Mouse (Mus musculus) adrenal gland (tissue): ENCODE measurements around the gene Kcnc2.
"Not testable (repeated sequence)": the region's sequence is repeated elsewhere in the genome, so short reads cannot be mapped to it uniquely, and the experiment has no call there.

Experiments used
- intact Hi-C: fragments of 180-260 bp; cut with DNase I; formaldehyde crosslinking; loops from one replicate; pipeline ENCODE4 v1.15.1; 2025
- long read RNA-seq, 2 experiments: library from polyadenylated mRNA; unstranded; transcript quantifications; one replicate each; pipeline ENCODE4 v2.0.0; 2020; ENCODE audit warnings: borderline replicate concordance in 1 of 2; ENCODE audit not compliant: insufficient replicate concordance in 1 of 2

The Kcnc2 gene
- long read RNA-seq, experiment 1: 0 reads
- long read RNA-seq, experiment 2: 0 reads

DNA sequence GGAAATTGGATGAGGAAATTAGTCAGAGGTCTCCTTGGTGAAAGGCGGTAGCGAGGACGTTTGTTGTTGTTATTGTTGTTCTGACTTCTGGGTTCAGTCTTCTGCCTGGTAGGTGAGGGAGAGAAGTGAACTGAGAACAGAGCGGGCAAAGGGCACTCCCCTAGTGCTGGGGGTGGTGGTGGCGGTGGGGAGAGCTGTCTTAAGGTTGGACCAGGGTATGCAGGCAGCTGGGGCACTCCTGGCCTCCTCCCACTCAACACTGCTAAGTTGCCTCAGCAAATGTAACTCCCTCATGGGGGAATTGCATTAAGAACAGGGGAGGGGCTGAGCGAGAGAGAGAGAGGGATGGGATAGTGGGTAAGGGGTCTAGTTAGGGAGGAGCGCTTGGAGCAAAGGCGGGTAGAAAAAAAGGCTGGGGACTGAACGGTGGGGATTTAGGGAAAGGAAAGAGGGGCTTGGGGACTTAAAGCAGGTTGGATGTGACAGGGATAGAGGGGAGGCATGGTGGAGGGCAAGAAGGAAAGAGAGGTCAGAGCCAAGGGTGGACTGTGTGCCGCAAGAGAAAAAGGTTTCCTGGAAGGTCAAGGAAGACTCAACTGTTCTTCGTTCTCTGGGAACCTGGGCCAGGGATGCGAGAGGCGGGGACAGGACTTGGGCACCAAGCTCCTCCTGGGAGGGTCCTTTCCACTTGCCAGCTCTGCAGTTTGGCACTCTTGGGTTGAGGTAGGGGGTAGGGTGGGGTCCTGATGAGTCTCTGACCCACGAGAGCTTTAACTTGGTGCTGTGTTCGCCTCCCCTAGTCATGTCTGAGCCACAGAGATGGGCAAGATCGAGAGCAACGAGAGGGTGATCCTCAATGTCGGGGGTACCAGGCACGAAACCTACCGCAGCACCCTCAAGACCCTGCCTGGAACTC, at the start of gene Kcnc2:
TSS of gene Kcnc2 (plus strand) at position 235 of the 916 bp plus-strand sequence.
- intact Hi-C loops: no loop called here

GRCm38 (mm10) chr10:112227073-112227472, 43.8 kb upstream of the Kcnc2 start:
- intact Hi-C loops: no loop called here

DNA sequence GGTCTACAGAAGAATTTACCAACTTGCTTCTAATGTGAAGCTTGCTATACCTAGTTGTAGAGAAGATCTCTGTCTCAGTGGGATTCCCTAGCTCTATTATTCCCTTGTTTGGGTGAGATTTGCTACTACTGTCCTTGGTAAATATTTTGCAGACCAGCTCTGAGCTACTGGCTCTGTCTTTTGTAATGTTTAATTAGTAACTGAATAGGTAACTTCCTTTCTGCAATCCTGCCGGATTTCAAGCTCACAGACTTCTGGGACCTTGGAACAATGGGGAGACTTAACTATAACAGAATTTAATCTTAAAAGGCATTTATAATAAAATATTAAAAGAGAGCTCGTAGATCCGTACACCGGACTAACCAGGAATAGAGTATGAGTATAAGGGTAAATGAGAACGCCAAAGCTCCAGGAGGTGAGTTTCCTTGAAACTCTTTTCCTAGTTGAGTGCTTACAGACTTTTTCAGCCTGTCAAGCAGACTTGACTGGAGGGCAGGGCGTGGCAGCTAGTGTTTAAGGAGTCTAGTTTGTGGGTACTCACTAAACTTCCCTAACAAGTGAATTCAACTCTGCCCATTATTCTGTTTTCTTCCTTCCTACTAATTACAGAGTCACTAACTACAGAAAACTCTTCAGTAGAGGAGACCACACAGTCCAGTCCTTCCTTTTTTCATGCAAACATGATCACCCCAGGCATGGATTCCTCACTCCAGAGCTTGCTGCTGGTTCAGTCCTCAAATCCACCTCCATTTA, 41.7 kb upstream of the Kcnc2 start:
- intact Hi-C loops: not testable (repeated sequence)

- intact Hi-C loops: not testable (repeated sequence)
These were observed 38.2 kb upstream of the Kcnc2 start for GRCm38 (mm10) chr10:112232733-112233132.

DNA sequence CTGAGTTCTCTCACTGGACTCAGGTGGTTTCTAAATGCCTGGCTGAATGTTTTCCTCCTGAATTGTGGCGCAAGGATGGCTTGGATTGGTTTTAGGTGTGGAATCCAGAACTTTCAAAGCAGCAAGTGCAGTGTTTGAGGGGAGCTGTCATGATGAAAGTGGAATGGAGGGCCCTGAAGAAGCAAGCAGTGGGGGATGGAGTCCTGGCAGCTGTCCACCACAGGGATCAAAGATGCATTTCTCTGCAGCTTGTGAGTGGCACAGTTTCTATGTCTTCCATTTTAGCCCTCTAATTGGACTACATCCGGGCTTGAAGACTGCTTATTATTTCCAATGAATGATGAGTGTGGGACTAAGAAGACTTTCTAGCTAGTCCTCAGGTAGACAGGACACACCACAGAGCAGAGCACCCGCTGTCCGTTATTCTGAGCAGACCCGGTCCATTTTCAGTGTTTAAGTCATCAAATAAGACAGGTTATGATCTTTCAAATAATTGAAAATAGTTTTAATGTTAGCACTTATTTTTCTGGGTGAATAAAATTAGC, 35.5 kb upstream of the Kcnc2 start:
- intact Hi-C loops: not testable (repeated sequence)

DNA sequence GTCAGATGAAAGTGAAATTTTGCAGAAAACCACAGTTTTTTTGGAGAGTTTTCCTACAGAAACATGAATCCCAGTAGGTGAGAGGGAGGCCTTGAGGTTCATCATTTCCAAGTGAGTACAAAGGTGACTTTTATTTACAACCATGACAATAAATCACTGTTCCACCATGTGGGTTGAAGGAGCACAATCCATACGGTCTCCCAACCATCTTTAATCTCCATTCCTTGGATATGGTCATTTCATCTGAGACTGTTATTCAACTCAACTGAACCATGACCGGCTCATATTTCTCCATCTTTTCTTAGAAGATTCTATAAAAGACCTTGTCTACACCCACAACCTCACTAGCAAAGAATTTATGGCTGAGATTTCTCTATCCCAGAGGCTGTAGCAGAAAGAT, 22.6 kb upstream of the Kcnc2 start:
- intact Hi-C loops: no loop called here

DNA sequence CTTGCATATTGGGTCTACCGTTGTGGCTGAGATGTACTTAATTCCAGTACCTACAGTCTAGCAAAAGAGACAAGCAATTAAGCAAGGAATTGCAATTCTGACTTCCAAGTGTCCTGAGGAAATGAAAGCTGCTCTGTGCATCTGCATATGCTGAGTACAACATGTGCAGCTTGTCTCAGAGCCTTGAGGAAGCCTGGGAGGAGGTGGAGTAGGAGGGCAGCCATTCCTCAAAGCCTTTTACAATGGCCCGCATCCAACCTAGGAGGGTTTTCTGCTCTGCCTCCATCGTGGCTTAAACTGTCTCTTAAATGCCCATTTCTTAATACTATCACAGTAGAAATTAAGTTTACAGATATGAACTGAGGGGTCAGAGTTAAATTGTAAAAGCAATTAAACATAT, 7.5 kb upstream of the Kcnc2 start:
- intact Hi-C loops: no loop called here

GRCm38 (mm10) chr10:112269481-112269880, 1.4 kb upstream of the Kcnc2 start:
- intact Hi-C loops: no loop called here

DNA sequence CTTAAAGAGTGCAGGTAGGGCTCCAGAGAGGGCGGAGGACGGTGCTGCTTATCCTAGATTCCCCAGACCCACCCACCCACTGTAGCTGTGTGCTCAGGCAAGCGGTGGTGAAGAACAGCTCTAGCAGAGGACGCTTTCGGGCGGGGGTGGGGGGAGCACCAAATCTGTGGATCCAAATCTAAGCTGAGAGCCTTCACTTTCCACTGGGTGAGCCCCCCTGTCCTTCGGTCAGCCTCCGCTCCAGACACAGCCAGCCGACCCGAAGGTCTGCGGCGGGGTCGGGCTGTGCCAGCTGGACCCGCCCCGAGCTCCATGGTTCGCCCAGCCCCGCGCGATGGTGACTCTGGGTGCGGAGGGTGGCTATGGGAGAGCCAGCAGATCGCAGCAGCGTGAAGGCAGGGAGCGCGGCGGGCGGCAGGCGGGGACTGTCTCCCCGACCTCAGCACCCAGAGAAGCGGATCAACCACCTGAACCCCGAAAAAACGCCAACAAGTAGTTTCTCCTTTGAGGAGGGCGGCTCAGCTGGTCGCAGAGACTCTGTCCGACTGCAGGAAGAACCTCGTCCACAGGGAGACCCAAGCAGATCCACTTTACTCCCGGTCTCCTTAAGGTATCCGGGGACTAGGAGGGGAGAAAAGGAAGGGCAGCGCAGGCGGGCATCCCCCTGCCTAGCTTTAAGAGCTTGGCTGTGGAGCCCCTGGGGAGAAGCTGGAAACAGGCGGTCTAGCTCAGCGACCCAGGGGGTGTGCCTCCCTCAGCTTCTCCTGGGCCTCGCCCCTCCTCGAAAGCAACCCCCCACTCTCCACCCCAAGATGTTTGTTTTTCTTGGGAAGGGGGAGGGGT, 761 bp upstream of the Kcnc2 start:
- intact Hi-C loops: no loop called here

- intact Hi-C loops: no loop called here
These were observed 863 bp downstream of the Kcnc2 start for GRCm38 (mm10) chr10:112271803-112272165.

DNA sequence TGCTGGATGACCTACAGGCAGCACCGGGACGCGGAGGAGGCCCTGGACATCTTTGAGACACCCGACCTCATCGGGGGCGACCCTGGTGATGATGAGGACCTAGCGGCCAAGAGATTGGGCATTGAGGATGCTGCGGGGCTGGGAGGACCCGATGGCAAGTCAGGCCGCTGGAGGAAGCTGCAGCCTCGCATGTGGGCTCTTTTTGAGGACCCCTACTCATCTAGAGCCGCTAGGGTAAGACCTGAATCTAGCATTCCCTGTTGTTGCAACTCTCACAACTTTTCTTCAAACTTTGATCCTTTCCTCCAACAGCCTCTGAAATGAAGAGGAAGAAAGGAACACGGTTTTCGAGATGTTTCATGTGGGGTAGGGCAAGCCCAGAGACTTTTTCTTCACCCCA, 1.2 kb downstream of the Kcnc2 start:
- intact Hi-C loops: no loop called here

GRCm38 (mm10) chr10:112277996-112278395, 7.1 kb downstream of the Kcnc2 start:
- intact Hi-C loops: no loop called here

GRCm38 (mm10) chr10:112315136-112315535, 44.2 kb downstream of the Kcnc2 start:
- intact Hi-C loops: no loop called here

DNA sequence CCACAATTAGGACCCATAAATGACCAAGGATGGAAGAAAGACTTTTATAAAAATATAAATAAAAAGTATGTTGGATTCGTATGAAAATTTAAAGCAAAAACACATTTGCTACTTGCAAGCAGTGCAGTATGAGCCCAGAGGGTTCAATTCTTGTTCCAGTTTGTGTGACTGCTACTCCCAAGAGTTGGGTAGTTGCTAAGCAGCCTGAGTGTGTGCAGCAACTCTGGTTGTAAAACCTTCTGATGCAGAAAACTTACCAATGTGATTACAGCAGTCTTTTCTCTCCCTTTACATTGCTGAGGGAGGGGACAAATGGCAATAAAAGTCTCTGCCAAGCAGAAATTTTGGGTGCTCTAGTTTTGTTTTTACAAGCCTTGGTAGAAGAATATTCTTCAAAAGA, 46.9 kb downstream of the Kcnc2 start:
- intact Hi-C loops: no loop called here

DNA sequence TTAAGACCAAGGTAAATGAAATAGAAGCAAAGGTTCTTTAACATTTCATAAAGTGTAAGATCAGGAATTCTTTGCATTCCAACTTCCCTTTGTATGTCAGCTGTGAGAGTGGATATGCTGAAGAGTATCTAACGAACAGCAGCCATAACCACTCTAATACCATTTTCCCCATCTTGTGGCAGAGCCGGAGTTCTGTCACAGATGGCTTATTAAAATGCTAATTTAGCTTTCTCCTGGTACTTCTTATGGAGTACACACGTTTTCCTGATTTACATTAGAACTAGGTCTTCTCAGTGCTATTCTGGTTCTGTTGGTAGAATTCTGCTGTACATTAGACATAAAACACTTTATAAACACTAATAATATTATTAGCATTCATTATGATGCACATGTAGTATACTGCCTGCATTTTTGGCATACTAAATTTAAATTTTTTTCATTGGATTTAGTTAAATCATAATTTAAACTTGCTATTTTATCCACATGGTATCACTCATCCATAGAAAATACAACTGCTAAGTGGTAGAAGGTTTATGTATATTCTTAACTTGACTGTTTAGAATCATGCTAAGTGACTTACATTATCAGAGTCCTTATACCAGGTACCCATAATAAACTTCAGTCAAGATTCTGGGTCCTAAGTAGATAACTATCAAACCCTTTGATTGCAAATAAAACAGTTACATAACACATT, 86.9 kb downstream of the Kcnc2 start:
- intact Hi-C loops: no loop called here

- intact Hi-C loops: no loop called here
These were observed 87.4 kb downstream of the Kcnc2 start for GRCm38 (mm10) chr10:112358363-112358704.

DNA sequence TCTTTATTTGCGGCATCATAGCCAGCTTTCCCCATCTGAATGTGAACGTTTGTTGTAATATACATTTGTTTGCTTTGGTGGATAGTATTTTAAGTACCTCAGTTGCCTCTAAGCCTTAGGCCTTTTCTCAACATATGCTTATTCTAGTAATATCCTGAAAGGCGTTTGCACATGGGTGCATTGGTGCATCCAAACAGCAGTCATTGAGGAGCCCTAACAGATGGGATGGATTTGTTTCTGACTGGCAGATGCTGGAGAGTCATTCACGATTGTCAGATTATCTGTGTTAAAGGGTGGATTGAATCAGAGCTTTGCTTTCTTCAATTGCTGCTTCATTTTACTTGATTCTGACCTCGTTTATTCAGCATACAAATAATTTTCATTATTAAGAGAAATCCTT, 89.8 kb downstream of the Kcnc2 start:
- intact Hi-C loops: no loop called here

- intact Hi-C loops: no loop called here
These were observed 97.4 kb downstream of the Kcnc2 start for GRCm38 (mm10) chr10:112368369-112368768.

DNA sequence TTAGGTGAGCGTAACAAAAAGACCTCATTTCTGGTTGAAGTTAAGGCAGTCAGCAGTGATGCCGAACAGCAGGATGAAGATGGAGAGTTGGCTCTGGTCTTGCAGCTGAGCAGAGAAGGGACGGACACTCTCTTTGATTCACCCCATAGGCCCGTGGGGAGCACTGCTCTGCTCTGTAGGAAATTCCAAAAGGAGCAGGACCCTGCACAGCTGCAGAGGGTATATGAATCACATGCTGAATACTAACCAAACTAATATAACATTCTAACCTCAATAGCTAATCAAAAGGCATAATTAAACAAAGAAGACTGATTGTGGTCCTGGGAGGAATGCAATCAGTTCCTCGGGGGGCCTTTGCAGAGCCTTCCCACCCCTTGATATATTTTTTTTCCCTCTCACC, 106.2 kb downstream of the Kcnc2 start:
- intact Hi-C loops: no loop called here

- intact Hi-C loops: no loop called here
These were observed 107.5 kb downstream of the Kcnc2 start for GRCm38 (mm10) chr10:112378465-112378864.

GRCm38 (mm10) chr10:112380590-112380989, 109.7 kb downstream of the Kcnc2 start:
- intact Hi-C loops: no loop called here
